Mouse (Mus musculus): ENCODE results near the gene Stard3nl. TPM values are rescaled to one million over a fixed set of nuclear protein-coding genes. Genes with fewer than 3 reads are reported as not detected.

Gene Stard3nl
- polyA plus RNA-seq, 1 experiment from 2014 or later: 199 TPM

DNA sequence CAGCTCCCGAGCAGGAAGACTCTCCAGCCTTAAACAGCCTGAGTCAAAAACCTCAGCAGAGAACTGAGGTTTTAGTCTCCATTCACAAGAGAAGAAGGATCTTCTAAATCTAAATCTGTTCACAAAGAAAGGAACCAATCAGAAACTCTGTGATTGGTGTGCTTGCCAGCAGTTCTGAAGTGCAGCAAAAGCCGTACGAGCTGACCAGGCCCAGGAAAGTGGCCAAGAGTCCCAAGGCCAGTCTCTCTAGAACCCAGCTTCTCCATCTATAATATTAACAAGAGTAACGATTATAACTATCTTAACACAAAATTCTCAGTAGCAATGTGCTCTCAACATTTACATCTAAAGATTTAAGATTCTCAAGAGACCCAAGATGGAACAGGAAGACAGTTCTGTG, 4.0 kb downstream of the Stard3nl start:
- H3K4me1 ChIP-seq (ENCODE audit: control insufficient read depth, insufficient read depth, low read length): peaks cover 21% of the 10 kb centered on the region
- H3K36me3 ChIP-seq (ENCODE audit: control insufficient read depth, insufficient read depth, low read length): 0 out of 2 replicates have a peak, but pooled peaks cover 2% of the 10 kb centered on the region
- H3K4me3 ChIP-seq (ENCODE audit: low read depth, low read length): no peak overlapping the region
- ATAC-seq: no peak
- no peak overlapping the region for H3K4me2 ChIP-seq (ENCODE audit: low read length)
- DNase-seq (ENCODE audit: low spot score): no peak
- no peak overlapping the region for H3K27ac ChIP-seq (ENCODE audit: low read depth, low read length)
- 84% methylated on average over 4 of the region's 4 CpGs for WGBS
- H3K9ac ChIP-seq (ENCODE audit: low read length): no peak overlapping the region
- H3K27me3 ChIP-seq (replicated peaks; ENCODE audit: control insufficient read depth, insufficient read depth, low read length): no peaks in the 10 kb centered on the region
- H3K9me3 ChIP-seq (replicated peaks; ENCODE audit: control insufficient read depth, low read length): no peaks in the 10 kb centered on the region

DNA sequence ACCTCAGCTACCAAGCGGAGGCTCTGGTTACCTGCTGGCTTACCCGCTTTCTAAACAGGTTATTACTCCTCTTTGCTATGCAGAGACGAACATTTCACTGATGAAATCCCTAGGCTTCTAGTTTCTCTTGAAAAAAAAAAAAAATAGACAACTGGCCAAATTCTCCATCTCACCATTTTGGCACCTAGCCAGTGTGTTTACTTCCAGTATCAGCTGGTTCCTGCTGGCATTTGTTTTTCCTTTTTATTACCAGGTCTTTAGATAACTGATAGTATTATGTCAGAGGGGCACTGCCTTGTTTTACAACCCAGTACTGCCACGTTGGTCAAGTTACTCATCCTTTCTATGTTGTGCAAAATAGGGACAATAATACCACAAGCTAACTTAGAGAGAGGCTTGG, 5.3 kb downstream of the Stard3nl start:
- Histone ChIP-seq H3K4me3 (ENCODE audit: low read depth, low read length) (no peak overlapping the region), H3K9me3 (replicated peaks; ENCODE audit: control insufficient read depth, low read length) (no peaks in the 10 kb centered on the region), H3K4me2 (ENCODE audit: low read length) (no peak overlapping the region), H3K4me1 (ENCODE audit: control insufficient read depth, insufficient read depth, low read length) (peaks cover 17% of the 10 kb centered on the region), H3K9ac (ENCODE audit: low read length) (no peak overlapping the region), H3K27me3 (replicated peaks; ENCODE audit: control insufficient read depth, insufficient read depth, low read length) (no peaks in the 10 kb centered on the region), H3K27ac (ENCODE audit: low read depth, low read length) (no peak overlapping the region), H3K36me3 (ENCODE audit: control insufficient read depth, insufficient read depth, low read length) (0 out of 2 replicates have a peak, but pooled peaks cover 2% of the 10 kb centered on the region)
- 59% methylated on average over 4 of the region's 4 CpGs for WGBS
- ATAC-seq (no peak), DNase-seq (ENCODE audit: low spot score) (peak; percentile 26)

DNA sequence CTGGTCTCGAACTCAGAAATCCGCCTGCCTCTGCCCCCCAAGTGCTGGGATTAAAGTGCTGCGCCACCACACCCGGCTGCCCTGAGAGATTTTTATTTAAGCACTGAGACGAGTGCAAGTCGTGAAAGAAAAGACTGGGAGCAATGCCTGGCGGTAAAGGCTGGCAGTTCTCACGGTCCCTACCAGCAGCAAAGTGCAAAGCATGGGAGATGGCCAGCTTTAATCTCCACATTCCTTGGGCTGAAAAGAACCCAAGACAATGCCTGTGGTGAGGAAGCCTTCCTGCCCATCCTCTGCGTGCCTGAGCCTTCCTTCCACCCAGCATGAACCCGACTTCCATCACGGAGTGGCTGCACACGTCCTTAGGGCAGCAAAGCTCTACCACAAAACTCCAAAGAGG, 5.7 kb downstream of the Stard3nl start:
- H3K4me3 ChIP-seq (ENCODE audit: low read depth, low read length): no peak overlapping the region
- no peaks in the 10 kb centered on the region for H3K9me3 ChIP-seq (replicated peaks; ENCODE audit: control insufficient read depth, low read length)
- peaks cover 17% of the 10 kb centered on the region for H3K4me1 ChIP-seq (ENCODE audit: control insufficient read depth, insufficient read depth, low read length)
- WGBS: 39% methylated on average over 12 of the region's 12 CpGs
- H3K27ac ChIP-seq (ENCODE audit: low read depth, low read length): no peak overlapping the region
- no peak for DNase-seq (ENCODE audit: low spot score)
- H3K27me3 ChIP-seq (replicated peaks; ENCODE audit: control insufficient read depth, insufficient read depth, low read length): no peaks in the 10 kb centered on the region
- H3K9ac ChIP-seq (ENCODE audit: low read length): no peak overlapping the region
- 0 out of 2 replicates have a peak, but pooled peaks cover 2% of the 10 kb centered on the region for H3K36me3 ChIP-seq (ENCODE audit: control insufficient read depth, insufficient read depth, low read length)
- no peak overlapping the region for H3K4me2 ChIP-seq (ENCODE audit: low read length)
- no peak for ATAC-seq

DNA sequence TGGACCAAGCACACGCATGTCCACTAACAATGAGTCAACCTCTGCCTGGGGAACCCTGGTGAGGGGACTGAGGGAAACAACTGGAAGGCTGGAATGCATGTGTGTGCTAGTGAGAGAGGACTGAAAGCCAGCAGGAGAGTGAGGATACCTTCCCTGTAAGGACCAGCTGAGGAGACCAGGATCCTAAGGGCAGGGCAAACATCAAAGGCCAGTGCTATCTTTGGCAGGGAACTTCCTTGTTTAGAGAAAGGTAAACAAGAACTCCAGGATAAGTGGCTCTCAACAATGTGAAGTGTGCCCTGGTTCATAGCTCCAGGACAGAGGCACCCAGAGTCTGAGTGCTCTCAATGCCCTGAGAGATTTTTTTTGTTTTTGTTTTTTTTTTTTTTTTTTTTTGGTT, 6.2 kb downstream of the Stard3nl start:
- 76% methylated on average over 1 of the region's 1 CpGs for WGBS
- Histone ChIP-seq H3K4me3 (ENCODE audit: low read depth, low read length) (no peak overlapping the region), H3K27ac (ENCODE audit: low read depth, low read length) (no peak overlapping the region), H3K4me1 (ENCODE audit: control insufficient read depth, insufficient read depth, low read length) (peaks cover 17% of the 10 kb centered on the region), H3K9ac (ENCODE audit: low read length) (no peak overlapping the region), H3K36me3 (ENCODE audit: control insufficient read depth, insufficient read depth, low read length) (0 out of 2 replicates have a peak, but pooled peaks cover 2% of the 10 kb centered on the region), H3K9me3 (replicated peaks; ENCODE audit: control insufficient read depth, low read length) (no peaks in the 10 kb centered on the region), H3K27me3 (replicated peaks; ENCODE audit: control insufficient read depth, insufficient read depth, low read length) (no peaks in the 10 kb centered on the region), H3K4me2 (ENCODE audit: low read length) (no peak overlapping the region)
- no peak for ATAC-seq
- no peak for DNase-seq (ENCODE audit: low spot score)

DNA sequence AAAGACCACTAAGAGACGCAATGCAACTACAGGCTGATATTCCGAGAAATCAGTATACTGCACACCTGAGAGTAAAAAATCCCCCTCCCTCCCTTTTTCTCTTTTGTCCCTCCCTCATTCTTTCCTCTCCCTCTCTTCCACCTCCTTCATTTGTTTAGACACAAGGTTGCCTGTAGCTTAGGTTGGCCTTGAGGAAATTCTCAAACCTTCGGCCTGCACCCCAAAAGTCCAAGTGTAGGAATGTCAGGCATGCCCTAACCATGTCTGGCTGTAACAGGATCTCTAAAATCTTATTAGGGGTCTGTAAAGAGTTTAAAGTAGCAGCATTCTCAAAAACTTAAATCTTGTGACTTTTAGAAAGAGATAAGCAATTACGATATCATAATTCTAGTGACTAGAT, 10.4 kb downstream of the Stard3nl start:
- no peak for DNase-seq (ENCODE audit: low spot score)
- H3K9ac ChIP-seq (ENCODE audit: low read length): no peak overlapping the region
- WGBS: 99% methylated on average over 4 of the region's 4 CpGs
- ATAC-seq: no peak
- H3K27ac ChIP-seq (ENCODE audit: low read depth, low read length): no peak overlapping the region
- no peaks in the 10 kb centered on the region for H3K36me3 ChIP-seq (ENCODE audit: control insufficient read depth, insufficient read depth, low read length)
- H3K4me1 ChIP-seq (ENCODE audit: control insufficient read depth, insufficient read depth, low read length): 0 out of 2 replicates have a peak, but pooled peaks cover under 1% of the 10 kb centered on the region
- no peaks in the 10 kb centered on the region for H3K27me3 ChIP-seq (replicated peaks; ENCODE audit: control insufficient read depth, insufficient read depth, low read length)
- no peaks in the 10 kb centered on the region for H3K9me3 ChIP-seq (replicated peaks; ENCODE audit: control insufficient read depth, low read length)
- no peak overlapping the region for H3K4me3 ChIP-seq (ENCODE audit: low read depth, low read length)
- no peak overlapping the region for H3K4me2 ChIP-seq (ENCODE audit: low read length)

DNA sequence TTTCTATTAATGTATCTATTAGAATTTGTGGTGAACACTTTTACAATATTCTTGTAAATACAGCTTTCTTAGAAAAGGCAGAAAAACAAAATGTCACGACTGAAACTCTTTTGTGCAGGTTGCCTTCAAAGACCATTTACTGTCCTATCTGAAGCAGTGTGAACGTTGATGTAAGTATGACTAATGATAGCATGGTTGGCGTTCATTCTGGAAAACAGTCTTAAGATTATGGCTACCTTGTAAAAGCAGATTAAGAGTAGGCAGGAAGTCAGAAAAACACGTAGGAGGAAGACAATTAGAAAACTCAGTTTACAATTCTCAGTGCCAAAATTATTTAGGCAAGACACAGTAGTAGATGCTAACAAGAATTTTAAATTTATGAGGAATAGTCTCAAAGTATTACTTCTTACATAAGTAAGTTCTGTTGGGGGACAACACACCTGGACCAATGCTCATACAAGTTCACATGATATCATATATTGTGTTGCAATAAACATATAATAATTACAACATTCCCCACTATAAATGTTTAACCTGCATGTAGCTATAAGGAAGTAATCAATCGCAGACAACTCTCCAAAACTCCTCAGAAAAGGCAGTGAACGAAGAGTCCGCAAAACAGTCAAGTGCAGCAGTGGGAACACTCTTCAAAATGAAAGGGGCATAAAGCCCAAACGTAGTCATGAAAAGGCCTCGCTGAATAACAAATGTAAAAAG, 14.3 kb downstream of the Stard3nl start:
- Histone ChIP-seq H3K4me2 (ENCODE audit: low read length) (no peak overlapping the region), H3K36me3 (ENCODE audit: control insufficient read depth, insufficient read depth, low read length) (no peaks in the 10 kb centered on the region), H3K27ac (ENCODE audit: low read depth, low read length) (no peak overlapping the region), H3K9me3 (replicated peaks; ENCODE audit: control insufficient read depth, low read length) (no peaks in the 10 kb centered on the region), H3K4me3 (ENCODE audit: low read depth, low read length) (no peak overlapping the region), H3K4me1 (ENCODE audit: control insufficient read depth, insufficient read depth, low read length) (no peaks in the 10 kb centered on the region), H3K27me3 (replicated peaks; ENCODE audit: control insufficient read depth, insufficient read depth, low read length) (no peaks in the 10 kb centered on the region), H3K9ac (ENCODE audit: low read length) (no peak overlapping the region)
- WGBS: 85% methylated on average over 9 of the region's 9 CpGs
- DNase-seq (ENCODE audit: low spot score): no peak
- ATAC-seq: no peak

DNA sequence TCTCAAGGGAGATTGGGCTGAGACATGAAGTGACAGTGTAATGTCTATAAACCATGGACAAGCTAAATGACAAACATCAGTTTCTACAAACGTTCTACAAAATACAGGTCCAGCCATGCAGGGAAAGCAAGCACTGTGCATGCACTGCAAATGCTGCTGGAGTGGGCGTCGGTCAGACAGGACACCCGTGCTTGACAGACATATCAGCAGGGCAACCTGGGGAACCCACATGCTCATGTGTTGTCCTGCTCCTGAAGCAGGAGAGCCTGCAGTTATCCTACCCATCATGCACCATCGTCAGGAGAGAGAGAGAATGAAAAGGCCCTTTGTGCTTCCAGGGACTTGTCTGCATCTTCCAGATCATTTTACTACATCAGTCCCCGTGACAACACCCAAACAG, 16.3 kb downstream of the Stard3nl start:
- no peak for ATAC-seq
- Histone ChIP-seq H3K27me3 (replicated peaks; ENCODE audit: control insufficient read depth, insufficient read depth, low read length) (no peaks in the 10 kb centered on the region), H3K27ac (ENCODE audit: low read depth, low read length) (no peak overlapping the region), H3K36me3 (ENCODE audit: control insufficient read depth, insufficient read depth, low read length) (peaks cover 7% of the 10 kb centered on the region; the same call in 1 of the 2 replicates), H3K9ac (ENCODE audit: low read length) (no peak overlapping the region), H3K4me2 (ENCODE audit: low read length) (no peak overlapping the region), H3K4me3 (ENCODE audit: low read depth, low read length) (no peak overlapping the region), H3K4me1 (ENCODE audit: control insufficient read depth, insufficient read depth, low read length) (no peaks in the 10 kb centered on the region), H3K9me3 (replicated peaks; ENCODE audit: control insufficient read depth, low read length) (no peaks in the 10 kb centered on the region)
- no peak for DNase-seq (ENCODE audit: low spot score)
- 76% methylated on average over 6 of the region's 6 CpGs for WGBS

DNA sequence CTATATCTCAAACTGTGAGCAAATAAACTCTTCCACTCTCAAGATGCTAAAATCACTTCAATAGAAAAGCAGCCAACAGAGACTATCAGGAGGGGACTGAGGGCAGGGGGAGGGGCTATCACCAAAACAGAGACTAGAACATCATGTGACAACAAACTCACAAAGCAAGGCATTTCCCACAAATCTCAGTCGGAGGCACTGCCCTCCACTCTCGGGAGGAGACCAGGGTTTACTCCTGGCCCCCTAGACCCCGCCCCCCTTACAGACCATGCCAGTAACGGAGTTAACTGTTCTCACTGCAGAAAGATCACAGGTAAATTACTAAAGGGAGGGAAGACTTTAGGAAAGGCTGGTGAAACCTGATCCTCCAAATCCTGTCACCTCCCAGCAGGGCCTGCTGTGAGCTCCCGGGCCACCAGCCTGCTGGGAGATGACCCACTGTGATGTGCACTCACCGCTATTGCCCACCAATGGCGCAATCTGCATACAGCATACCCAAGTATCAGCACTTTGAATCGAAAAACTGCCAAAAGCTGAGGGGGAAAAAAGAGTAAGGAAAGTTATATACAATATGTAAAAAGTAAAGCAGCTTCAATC, 23.4 kb downstream of the Stard3nl start:
- 0 out of 2 replicates have a peak, but pooled peaks cover 2% of the 10 kb centered on the region for H3K4me1 ChIP-seq (ENCODE audit: control insufficient read depth, insufficient read depth, low read length)
- no peak overlapping the region for H3K4me3 ChIP-seq (ENCODE audit: low read depth, low read length)
- peaks cover 61% of the 10 kb centered on the region for H3K36me3 ChIP-seq (ENCODE audit: control insufficient read depth, insufficient read depth, low read length)
- DNase-seq (ENCODE audit: low spot score) (no peak), ATAC-seq (peak; percentile 17; the same call in 1 of the 2 replicates)
- no peaks in the 10 kb centered on the region for H3K9me3 ChIP-seq (replicated peaks; ENCODE audit: control insufficient read depth, low read length)
- no peaks in the 10 kb centered on the region for H3K27me3 ChIP-seq (replicated peaks; ENCODE audit: control insufficient read depth, insufficient read depth, low read length)
- no peak overlapping the region for H3K9ac ChIP-seq (ENCODE audit: low read length)
- H3K4me2 ChIP-seq (ENCODE audit: low read length): no peak overlapping the region
- H3K27ac ChIP-seq (ENCODE audit: low read depth, low read length): no peak overlapping the region
- WGBS: 13% methylated on average over 8 of the region's 8 CpGs

DNA sequence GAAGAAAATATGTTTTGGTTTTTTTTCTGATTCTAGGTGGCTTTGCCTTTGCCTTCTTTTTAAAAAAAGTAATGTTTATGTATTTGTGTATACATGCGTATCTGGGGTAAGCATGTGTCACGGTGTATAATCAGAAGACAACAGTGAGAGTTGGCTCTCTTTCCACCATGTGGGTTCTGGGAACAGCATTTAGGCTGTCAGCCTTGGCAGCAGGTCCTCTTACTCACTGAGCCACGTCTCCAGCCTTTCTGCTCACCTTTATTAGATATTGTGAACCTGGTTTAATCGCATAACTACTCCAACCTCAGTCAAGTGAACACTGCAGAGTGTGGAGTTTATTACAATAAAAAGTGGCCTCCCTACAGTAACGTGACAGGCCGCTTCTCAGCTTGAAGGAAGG, 26.8 kb downstream of the Stard3nl start:
- no peak for ATAC-seq

More for the DNA sequence above, 26.8 kb downstream of the Stard3nl start:
- Histone ChIP-seq H3K9me3 (replicated peaks; ENCODE audit: control insufficient read depth, low read length) (no peaks in the 10 kb centered on the region), H3K4me2 (ENCODE audit: low read length) (no peak overlapping the region), H3K27ac (ENCODE audit: low read depth, low read length) (no peak overlapping the region), H3K36me3 (ENCODE audit: control insufficient read depth, insufficient read depth, low read length) (peaks cover 73% of the 10 kb centered on the region), H3K27me3 (replicated peaks; ENCODE audit: control insufficient read depth, insufficient read depth, low read length) (no peaks in the 10 kb centered on the region), H3K4me1 (ENCODE audit: control insufficient read depth, insufficient read depth, low read length) (0 out of 2 replicates have a peak, but pooled peaks cover 2% of the 10 kb centered on the region), H3K4me3 (ENCODE audit: low read depth, low read length) (no peak overlapping the region), H3K9ac (ENCODE audit: low read length) (no peak overlapping the region)
- WGBS: 87% methylated on average over 6 of the region's 6 CpGs
- no peak for DNase-seq (ENCODE audit: low spot score)
